Mouse (Mus musculus): Measurements from ENCODE around the gene Rab5b. TPM values are rescaled to one million over a fixed set of nuclear protein-coding genes. Genes with fewer than 3 reads are reported as not detected.
"Not testable (repeated sequence)": the region's sequence is repeated elsewhere in the genome, so short reads cannot be mapped to it uniquely, and the experiment has no call there.

The Rab5b gene
- total and polyA plus RNA-seq, 2 experiments: 74.0 to 80.5 TPM

GRCm38 (mm10) chr10:128742616-128743015 is 46.6 kb upstream of the Rab5b start:
- Histone ChIP-seq H3K27me3 (ENCODE audit: control insufficient read depth, insufficient read depth, low read length) (no peaks in the 10 kb centered on the region), H3K4me1 (ENCODE audit: control insufficient read depth, insufficient read depth, low read length) (peaks cover 9% of the 10 kb centered on the region), H3K27ac (replicated peaks; ENCODE audit: insufficient read depth, low read depth, low read length) (no peak overlapping the region), H3K9ac (ENCODE audit: low read depth, low read length) (no peak overlapping the region), H3K36me3 (ENCODE audit: control insufficient read depth, insufficient read depth, low read length) (no peaks in the 10 kb centered on the region), H3K4me3 (ENCODE audit: insufficient read depth, low read depth, low read length) (no peak overlapping the region; the same call in 1 of the 2 replicates), H3K79me2 (ENCODE audit: control insufficient read depth, insufficient read depth, low read length) (no peaks in the 10 kb centered on the region; the same call in 1 of the 2 replicates)
- no peak for DNase-seq (ENCODE audit: extremely low read depth, low read depth, low spot score)
- 43% methylated on average over 4 of the region's 4 CpGs for WGBS
- TF ChIP-seq CTCF (IDR thresholded peaks at IDR 0.05; ENCODE audit: low read depth, low read length) (no peak), POLR2A (IDR thresholded peaks at IDR 0.05; ENCODE audit: extremely low read depth, insufficient read depth, low read length) (no peak)

DNA sequence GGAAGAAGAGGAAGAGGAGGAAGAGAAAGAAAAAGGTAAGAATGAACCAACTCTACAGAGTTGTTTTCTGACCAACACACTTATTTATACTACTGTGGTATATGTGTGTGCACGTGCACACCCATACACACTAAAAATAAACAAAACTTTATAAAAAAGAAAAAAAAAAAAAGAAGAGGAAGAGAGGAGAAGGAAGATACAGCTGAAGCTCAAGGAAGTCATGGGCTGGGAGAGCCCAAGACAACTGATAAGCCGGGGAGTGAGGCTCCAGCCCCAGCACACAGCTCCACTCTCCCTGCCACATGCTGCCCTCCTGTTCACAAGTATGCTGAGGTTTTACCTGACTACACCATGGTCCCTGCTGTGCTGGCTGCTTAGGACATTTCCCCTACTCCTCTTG is 44.2 kb upstream of the Rab5b start:
- 70% methylated on average over 2 of the region's 2 CpGs for WGBS
- Histone ChIP-seq H3K4me3 (ENCODE audit: insufficient read depth, low read depth, low read length) (no peak overlapping the region), H3K27ac (replicated peaks; ENCODE audit: insufficient read depth, low read depth, low read length) (no peak overlapping the region), H3K27me3 (ENCODE audit: control insufficient read depth, insufficient read depth, low read length) (no peaks in the 10 kb centered on the region), H3K79me2 (ENCODE audit: control insufficient read depth, insufficient read depth, low read length) (no peaks in the 10 kb centered on the region; the same call in 1 of the 2 replicates), H3K9ac (ENCODE audit: low read depth, low read length) (no peak overlapping the region), H3K4me1 (ENCODE audit: control insufficient read depth, insufficient read depth, low read length) (peaks cover 7% of the 10 kb centered on the region), H3K36me3 (ENCODE audit: control insufficient read depth, insufficient read depth, low read length) (peaks cover 6% of the 10 kb centered on the region; the same call in 1 of the 2 replicates)
- DNase-seq (ENCODE audit: extremely low read depth, low read depth, low spot score): no peak
- TF ChIP-seq CTCF (IDR thresholded peaks at IDR 0.05; ENCODE audit: low read depth, low read length): no peak

DNA sequence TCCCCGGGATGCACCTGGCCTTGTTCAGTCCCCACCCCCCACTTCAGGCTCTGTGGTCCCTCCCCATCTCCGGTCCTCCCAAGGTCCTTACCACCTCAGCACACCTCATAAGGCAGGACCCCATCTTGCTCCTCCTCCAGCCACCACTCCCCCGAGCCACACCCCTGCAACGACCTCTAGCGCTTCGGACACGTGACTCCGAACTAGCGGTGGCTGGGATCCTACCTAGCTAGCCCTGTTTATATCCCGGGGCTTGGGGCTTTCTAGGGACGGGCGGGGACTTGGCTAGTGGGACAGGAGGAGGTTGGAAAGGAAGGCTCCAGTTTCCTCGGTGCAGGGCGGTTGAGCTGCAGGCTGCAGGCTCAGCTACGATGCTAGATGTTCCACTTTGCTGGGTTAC is 41.4 kb upstream of the Rab5b start:
- H3K4me1 ChIP-seq (ENCODE audit: control insufficient read depth, insufficient read depth, low read length): no peaks in the 10 kb centered on the region
- no peak for TF ChIP-seq POLR2A (IDR thresholded peaks at IDR 0.05; ENCODE audit: extremely low read depth, insufficient read depth, low read length)
- TF ChIP-seq CTCF (IDR thresholded peaks at IDR 0.05; ENCODE audit: low read depth, low read length): no peak
- H3K4me3 ChIP-seq (ENCODE audit: insufficient read depth, low read depth, low read length): no peak overlapping the region
- DNase-seq (ENCODE audit: extremely low read depth, low read depth, low spot score): no peak
- no peak overlapping the region for H3K27ac ChIP-seq (replicated peaks; ENCODE audit: insufficient read depth, low read depth, low read length)
- H3K9ac ChIP-seq (ENCODE audit: low read depth, low read length): no peak overlapping the region
- WGBS: 31% methylated on average over 15 of the region's 15 CpGs
- H3K36me3 ChIP-seq (ENCODE audit: control insufficient read depth, insufficient read depth, low read length): peaks cover 9% of the 10 kb centered on the region
- no peaks in the 10 kb centered on the region for H3K27me3 ChIP-seq (ENCODE audit: control insufficient read depth, insufficient read depth, low read length)
- no peaks in the 10 kb centered on the region; the same call in 1 of the 2 replicates for H3K79me2 ChIP-seq (ENCODE audit: control insufficient read depth, insufficient read depth, low read length)

- TF ChIP-seq CTCF (IDR thresholded peaks at IDR 0.05; ENCODE audit: low read depth, low read length): no peak
- TF ChIP-seq POLR2A (IDR thresholded peaks at IDR 0.05; ENCODE audit: extremely low read depth, insufficient read depth, low read length): no peak
- Histone ChIP-seq H3K79me2 (ENCODE audit: control insufficient read depth, insufficient read depth, low read length) (no peaks in the 10 kb centered on the region), H3K9ac (ENCODE audit: low read depth, low read length) (no peak overlapping the region), H3K4me1 (ENCODE audit: control insufficient read depth, insufficient read depth, low read length) (peaks cover 1% of the 10 kb centered on the region; the same call in 1 of the 2 replicates), H3K27me3 (ENCODE audit: control insufficient read depth, insufficient read depth, low read length) (no peaks in the 10 kb centered on the region), H3K4me3 (ENCODE audit: insufficient read depth, low read depth, low read length) (no peak overlapping the region), H3K36me3 (ENCODE audit: control insufficient read depth, insufficient read depth, low read length) (peaks cover 9% of the 10 kb centered on the region), H3K27ac (replicated peaks; ENCODE audit: insufficient read depth, low read depth, low read length) (no peak overlapping the region)
- DNase-seq (ENCODE audit: extremely low read depth, low read depth, low spot score): no peak
Observed at GRCm38 (mm10) chr10:128731992-128732391, 35.9 kb upstream of the Rab5b start.

- Histone ChIP-seq H3K9ac (ENCODE audit: low read depth, low read length) (no peak overlapping the region; the same call in 1 of the 2 replicates), H3K4me3 (ENCODE audit: insufficient read depth, low read depth, low read length) (no peak overlapping the region), H3K79me2 (ENCODE audit: control insufficient read depth, insufficient read depth, low read length) (no peaks in the 10 kb centered on the region), H3K36me3 (ENCODE audit: control insufficient read depth, insufficient read depth, low read length) (peaks cover 6% of the 10 kb centered on the region), H3K27ac (replicated peaks; ENCODE audit: insufficient read depth, low read depth, low read length) (no peak overlapping the region), H3K4me1 (ENCODE audit: control insufficient read depth, insufficient read depth, low read length) (peaks cover 1% of the 10 kb centered on the region; the same call in 1 of the 2 replicates), H3K27me3 (ENCODE audit: control insufficient read depth, insufficient read depth, low read length) (no peaks in the 10 kb centered on the region)
- peak; percentile 36 for DNase-seq (ENCODE audit: extremely low read depth, low read depth, low spot score)
- 20% methylated on average over 10 of the region's 10 CpGs for WGBS
- TF ChIP-seq CTCF (IDR thresholded peaks at IDR 0.05; ENCODE audit: low read depth, low read length) (peak; percentile 91), POLR2A (IDR thresholded peaks at IDR 0.05; ENCODE audit: extremely low read depth, insufficient read depth, low read length) (no peak)
Observed at GRCm38 (mm10) chr10:128731002-128731433, 35.0 kb upstream of the Rab5b start.

DNA sequence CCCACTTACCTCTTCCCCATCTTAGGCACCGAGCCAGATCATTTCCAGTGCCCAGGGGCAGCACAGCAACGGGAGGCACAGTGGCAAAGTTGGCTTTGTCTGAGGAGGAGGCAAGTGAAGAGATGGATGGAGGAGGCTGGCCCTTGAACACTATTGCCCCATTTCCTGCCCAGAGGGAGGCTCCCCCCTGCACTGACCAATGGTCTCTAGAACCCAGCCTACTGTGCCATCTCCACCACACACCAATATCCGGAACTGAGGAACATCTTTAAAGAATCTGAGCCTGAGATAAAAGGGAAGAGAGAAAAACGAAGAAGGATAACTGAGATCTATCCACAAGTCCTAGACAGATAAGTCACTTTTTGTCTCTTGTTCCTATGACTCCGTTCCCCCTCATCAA is 32.0 kb upstream of the Rab5b start:
- TF ChIP-seq POLR2A (IDR thresholded peaks at IDR 0.05; ENCODE audit: extremely low read depth, insufficient read depth, low read length): no peak
- TF ChIP-seq CTCF (IDR thresholded peaks at IDR 0.05; ENCODE audit: low read depth, low read length): no peak
- Histone ChIP-seq H3K36me3 (ENCODE audit: control insufficient read depth, insufficient read depth, low read length) (no peaks in the 10 kb centered on the region; the same call in 1 of the 2 replicates), H3K9ac (ENCODE audit: low read depth, low read length) (no peak overlapping the region), H3K27me3 (ENCODE audit: control insufficient read depth, insufficient read depth, low read length) (no peaks in the 10 kb centered on the region), H3K79me2 (ENCODE audit: control insufficient read depth, insufficient read depth, low read length) (no peaks in the 10 kb centered on the region), H3K4me3 (ENCODE audit: insufficient read depth, low read depth, low read length) (no peak overlapping the region), H3K27ac (replicated peaks; ENCODE audit: insufficient read depth, low read depth, low read length) (no peak overlapping the region), H3K4me1 (ENCODE audit: control insufficient read depth, insufficient read depth, low read length) (peaks cover 1% of the 10 kb centered on the region; the same call in 1 of the 2 replicates)
- DNase-seq (ENCODE audit: extremely low read depth, low read depth, low spot score): no peak
- WGBS: 91% methylated on average over 5 of the region's 5 CpGs

GRCm38 (mm10) chr10:128725466-128725865 is 29.4 kb upstream of the Rab5b start:
- not testable (repeated sequence) for H3K27ac ChIP-seq (replicated peaks; ENCODE audit: insufficient read depth, low read depth, low read length); H3K4me1 ChIP-seq (ENCODE audit: control insufficient read depth, insufficient read depth, low read length); DNase-seq (ENCODE audit: extremely low read depth, low read depth, low spot score); H3K4me3 ChIP-seq (ENCODE audit: insufficient read depth, low read depth, low read length); H3K79me2 ChIP-seq (ENCODE audit: control insufficient read depth, insufficient read depth, low read length); H3K27me3 ChIP-seq (ENCODE audit: control insufficient read depth, insufficient read depth, low read length); H3K36me3 ChIP-seq (ENCODE audit: control insufficient read depth, insufficient read depth, low read length); H3K9ac ChIP-seq (ENCODE audit: low read depth, low read length)
- whole genome bisulfite sequencing: 95% methylated on average over 4 of the region's 4 CpGs

All from liver, adult 2 months (tissue).